Mouse (Mus musculus) megakaryocyte, embryonic 14.5 days (primary cell): ENCODE results near the gene Spats1. TPM values are rescaled to one million over a fixed set of nuclear protein-coding genes. Genes with fewer than 3 reads are reported as not detected.

Experiments used
- H3K27me3 ChIP-seq: replicated peaks from 2 replicates; pipeline ENCODE3; 2012; ENCODE audit warnings: inconsistent platforms
- H3K36me3 ChIP-seq: replicated peaks from 2 replicates; pipeline ENCODE3; 2012; ENCODE audit warnings: low read length, inconsistent platforms, mixed read lengths
- H3K4me1 ChIP-seq: 2 replicates; pipeline ENCODE4 v1.6.1; 2012; ENCODE audit warnings: inconsistent platforms
- H3K4me3 ChIP-seq: replicated peaks from 2 replicates; pipeline ENCODE3; 2012; ENCODE audit warnings: moderate library complexity, mild to moderate bottlenecking, inconsistent platforms
- H3K9me3 ChIP-seq: 2 replicates; pipeline ENCODE4 v1.6.1; 2012; ENCODE audit warnings: inconsistent platforms
- FLI1 ChIP-seq: IDR thresholded peaks from 2 replicates; pipeline ENCODE4 v1.6.1; 2012; ENCODE audit warnings: low read length, inconsistent platforms, mixed read lengths
- GATA1 ChIP-seq: IDR thresholded peaks from 3 replicates; pipeline ENCODE4 v1.6.1; 2012; ENCODE audit warnings: mixed read lengths, low read length, inconsistent platforms, borderline replicate concordance
- polyA plus RNA-seq: library from polyadenylated mRNA; stranded (reverse); fragments of >175 nt; gene quantifications from 2 replicates; pipeline ENCODE4 v1.2.3, GENCODE M21; 2012; ENCODE audit warnings: low replicate concordance; ENCODE audit not compliant: insufficient read depth

The Spats1 gene
- polyA plus RNA-seq = 0.34 TPM in 1 of 2 replicates, not detected in the other

- H3K36me3 ChIP-seq = no peaks in the 10 kb centered on the region
- no peaks in the 10 kb centered on the region for H3K9me3 ChIP-seq
- H3K4me1 ChIP-seq = peaks cover 49% of the 10 kb centered on the region
- H3K27me3 ChIP-seq = peaks cover 53% of the 10 kb centered on the region
- peak within 1 kb of the TSS; percentile 92 for H3K4me3 ChIP-seq
- no peak for TF ChIP-seq FLI1
- TF ChIP-seq GATA1 = no peak
These were observed at the start of gene Spats1 for GRCm38 (mm10) chr17:45474669-45475465. Gene Spats1 (minus strand): TSS chr17:45475415.

- H3K36me3 ChIP-seq = peaks cover 12% of the 10 kb centered on the region
- H3K9me3 ChIP-seq = no peaks in the 10 kb centered on the region
- H3K4me1 ChIP-seq = peaks cover 18% of the 10 kb centered on the region
- TF ChIP-seq FLI1 (no peak), GATA1 (no peak)
- H3K4me3 ChIP-seq = no peak overlapping the region
- H3K27me3 ChIP-seq = peaks cover 70% of the 10 kb centered on the region
These were observed 49.7 kb upstream of the Spats1 start for GRCm38 (mm10) chr17:45524961-45525360.

GRCm38 (mm10) chr17:45523263-45523662 lies 48.0 kb upstream of the Spats1 start, which contains the start of gene Tcte1:
Gene Tcte1 (plus strand): TSS chr17:45523434.
- H3K36me3 ChIP-seq = peaks cover 29% of the 10 kb centered on the region
- peak within 1 kb of the TSS; percentile 42 for H3K4me3 ChIP-seq
- H3K9me3 ChIP-seq = no peaks in the 10 kb centered on the region
- no peak for TF ChIP-seq GATA1
- TF ChIP-seq FLI1 = no peak
- H3K27me3 ChIP-seq = peaks cover 56% of the 10 kb centered on the region
- H3K4me1 ChIP-seq = peaks cover 25% of the 10 kb centered on the region

GRCm38 (mm10) chr17:45520136-45520535 lies 44.9 kb upstream of the Spats1 start:
- Histone ChIP-seq H3K4me1 (peaks cover 39% of the 10 kb centered on the region), H3K9me3 (no peaks in the 10 kb centered on the region), H3K27me3 (peaks cover 31% of the 10 kb centered on the region), H3K4me3 (no peak overlapping the region), H3K36me3 (peaks cover 60% of the 10 kb centered on the region)
- TF ChIP-seq GATA1 = no peak
- TF ChIP-seq FLI1 = no peak

- no peak for TF ChIP-seq FLI1
- TF ChIP-seq GATA1 = no peak
- peaks cover 70% of the 10 kb centered on the region for H3K36me3 ChIP-seq
- peaks cover 19% of the 10 kb centered on the region for H3K27me3 ChIP-seq
- H3K4me1 ChIP-seq = peaks cover 39% of the 10 kb centered on the region
- H3K4me3 ChIP-seq = no peak overlapping the region
- no peaks in the 10 kb centered on the region for H3K9me3 ChIP-seq
These were observed 43.7 kb upstream of the Spats1 start for GRCm38 (mm10) chr17:45518766-45519475.

- H3K9me3 ChIP-seq = no peaks in the 10 kb centered on the region
- TF ChIP-seq FLI1 = no peak
- TF ChIP-seq GATA1 = no peak
- H3K4me3 ChIP-seq = no peak overlapping the region
- H3K36me3 ChIP-seq = peaks cover 73% of the 10 kb centered on the region
- H3K4me1 ChIP-seq = peaks cover 28% of the 10 kb centered on the region
- H3K27me3 ChIP-seq = peaks cover 7% of the 10 kb centered on the region
These were observed 42.5 kb upstream of the Spats1 start for GRCm38 (mm10) chr17:45517549-45518215.

GRCm38 (mm10) chr17:45517135-45517534 lies 41.9 kb upstream of the Spats1 start:
- H3K4me3 ChIP-seq = no peak overlapping the region
- H3K4me1 ChIP-seq = peaks cover 25% of the 10 kb centered on the region
- peaks cover 1% of the 10 kb centered on the region for H3K27me3 ChIP-seq
- H3K9me3 ChIP-seq = no peaks in the 10 kb centered on the region
- TF ChIP-seq GATA1 = no peak
- H3K36me3 ChIP-seq = peaks cover 73% of the 10 kb centered on the region

GRCm38 (mm10) chr17:45516488-45516887 lies 41.3 kb upstream of the Spats1 start:
- no peaks in the 10 kb centered on the region for H3K9me3 ChIP-seq
- H3K4me3 ChIP-seq = no peak overlapping the region
- no peaks in the 10 kb centered on the region for H3K27me3 ChIP-seq
- TF ChIP-seq GATA1 = no peak
- no peak for TF ChIP-seq FLI1
- peaks cover 78% of the 10 kb centered on the region for H3K36me3 ChIP-seq
- H3K4me1 ChIP-seq = peaks cover 25% of the 10 kb centered on the region

GRCm38 (mm10) chr17:45515806-45516205 lies 40.6 kb upstream of the Spats1 start:
- no peaks in the 10 kb centered on the region for H3K27me3 ChIP-seq
- H3K9me3 ChIP-seq = no peaks in the 10 kb centered on the region
- H3K36me3 ChIP-seq = peaks cover 81% of the 10 kb centered on the region
- peaks cover 25% of the 10 kb centered on the region for H3K4me1 ChIP-seq
- no peak for TF ChIP-seq FLI1
- TF ChIP-seq GATA1 = no peak
- no peak overlapping the region for H3K4me3 ChIP-seq
